Mouse (Mus musculus): ENCODE measurements around the gene Tlr6.

DNA sequence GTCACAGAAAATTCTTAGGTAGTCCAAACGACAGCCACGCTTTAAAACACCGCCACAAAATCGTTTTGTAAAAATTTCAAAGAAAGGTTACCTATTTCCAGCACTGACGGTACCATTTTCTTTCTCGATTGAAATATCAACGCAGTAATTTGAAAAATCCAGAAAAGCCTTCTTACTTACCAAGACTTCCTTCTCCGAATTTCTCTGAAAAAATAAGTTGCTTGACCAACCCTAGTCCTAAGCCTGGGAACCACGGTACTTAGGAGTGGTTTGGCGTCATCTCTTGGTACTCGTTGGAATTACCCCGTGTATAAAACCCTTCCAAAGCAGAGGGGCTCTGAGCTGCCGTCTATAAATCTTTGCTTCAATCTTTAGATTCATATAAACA lies at the start of gene Tlr6:
- no peak for TF ChIP-seq MAX (IDR thresholded peaks at IDR 0.05)
- no peak for TF ChIP-seq MYOD1 (IDR thresholded peaks at IDR 0.05; ENCODE audit: control insufficient read depth, insufficient read length, low read depth)
- TF ChIP-seq CTCF (IDR thresholded peaks at IDR 0.05; ENCODE audit: control insufficient read depth, insufficient read depth, insufficient read length) = peak; percentile 16

Data from C2C12 (cell line).